Mouse (Mus musculus): ENCODE measurements at regions not wholly inside any gene's neighbourhood (a gene's known extent, or its start where the extent isn't known, plus 50 kb on each side); places are given as distances from the start of the nearest gene placed in this dataset.

GRCm38 (mm10) chr4:154756740-154757446 is 80.4 kb upstream of the Ttc34 start:
- ATAC-seq (peak; percentile 40; the same call in 1 of the 2 replicates), DNase-seq (ENCODE audit: low spot score) (peak; percentile 29)
- 67% methylated on average over 10 of the region's 10 CpGs for WGBS
- no peak overlapping the region for H3K4me3 ChIP-seq (ENCODE audit: low read length)
- H3K27ac ChIP-seq: no peak overlapping the region
- H3K4me2 ChIP-seq (ENCODE audit: low read depth, low read length): no peak overlapping the region
- no peaks in the 10 kb centered on the region for H3K36me3 ChIP-seq (ENCODE audit: insufficient read depth, low read length)
- no peaks in the 10 kb centered on the region for H3K27me3 ChIP-seq (ENCODE audit: insufficient read depth, low read length)
- no peaks in the 10 kb centered on the region for H3K4me1 ChIP-seq (ENCODE audit: insufficient read depth, low read length)
- H3K9ac ChIP-seq (replicated peaks; ENCODE audit: low read length): no peak overlapping the region
- no peaks in the 10 kb centered on the region for H3K9me3 ChIP-seq (ENCODE audit: low read length)
- TF ChIP-seq CTCF (IDR thresholded peaks at IDR 0.05; ENCODE audit: low read depth): no peak

- no peaks in the 10 kb centered on the region for H3K36me3 ChIP-seq (ENCODE audit: insufficient read depth, low read length)
- TF ChIP-seq CTCF (IDR thresholded peaks at IDR 0.05; ENCODE audit: low read depth): no peak
- H3K4me2 ChIP-seq (ENCODE audit: low read depth, low read length): no peak overlapping the region
- H3K27me3 ChIP-seq (ENCODE audit: insufficient read depth, low read length): no peaks in the 10 kb centered on the region
- no peaks in the 10 kb centered on the region for H3K4me1 ChIP-seq (ENCODE audit: insufficient read depth, low read length)
- H3K9ac ChIP-seq (replicated peaks; ENCODE audit: low read length): no peak overlapping the region
- DNase-seq (ENCODE audit: low spot score): no peak
- 40% methylated on average over 1 of the region's 1 CpGs for WGBS
- no peak for ATAC-seq
- H3K27ac ChIP-seq: no peak overlapping the region
- H3K9me3 ChIP-seq (ENCODE audit: low read length): no peaks in the 10 kb centered on the region
- no peak overlapping the region for H3K4me3 ChIP-seq (ENCODE audit: low read length)
These were observed 77.4 kb upstream of the Ttc34 start for GRCm38 (mm10) chr4:154759881-154760280.

DNA sequence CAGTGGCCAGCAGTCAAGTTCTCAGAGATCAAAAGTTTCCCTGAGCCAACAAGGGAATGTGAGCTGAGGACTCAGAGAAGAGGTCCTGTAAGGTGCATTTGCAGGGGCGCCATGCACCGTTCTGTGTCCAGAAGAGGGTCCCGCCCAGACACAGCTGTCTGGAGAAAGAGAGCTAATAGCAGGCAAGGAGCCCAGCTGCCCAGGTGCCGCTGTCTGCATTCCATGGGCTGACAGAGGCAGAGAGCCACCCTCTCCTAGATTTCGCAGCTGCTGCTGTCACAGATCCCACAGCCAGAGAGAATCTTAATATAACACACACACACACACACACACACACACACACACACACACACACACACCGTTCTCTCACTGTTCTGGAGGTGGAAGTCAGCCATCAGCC is 73.0 kb upstream of the Ttc34 start:
- no peaks in the 10 kb centered on the region for H3K4me1 ChIP-seq (ENCODE audit: insufficient read depth, low read length)
- no peak overlapping the region for H3K4me2 ChIP-seq (ENCODE audit: low read depth, low read length)
- no peaks in the 10 kb centered on the region for H3K36me3 ChIP-seq (ENCODE audit: insufficient read depth, low read length)
- TF ChIP-seq CTCF (IDR thresholded peaks at IDR 0.05; ENCODE audit: low read depth): no peak
- no peaks in the 10 kb centered on the region for H3K27me3 ChIP-seq (ENCODE audit: insufficient read depth, low read length)
- no peak overlapping the region for H3K27ac ChIP-seq
- H3K9ac ChIP-seq (replicated peaks; ENCODE audit: low read length): no peak overlapping the region
- no peak for ATAC-seq
- WGBS: 70% methylated on average over 6 of the region's 6 CpGs
- H3K4me3 ChIP-seq (ENCODE audit: low read length): no peak overlapping the region
- no peaks in the 10 kb centered on the region for H3K9me3 ChIP-seq (ENCODE audit: low read length)
- DNase-seq (ENCODE audit: low spot score): no peak

DNA sequence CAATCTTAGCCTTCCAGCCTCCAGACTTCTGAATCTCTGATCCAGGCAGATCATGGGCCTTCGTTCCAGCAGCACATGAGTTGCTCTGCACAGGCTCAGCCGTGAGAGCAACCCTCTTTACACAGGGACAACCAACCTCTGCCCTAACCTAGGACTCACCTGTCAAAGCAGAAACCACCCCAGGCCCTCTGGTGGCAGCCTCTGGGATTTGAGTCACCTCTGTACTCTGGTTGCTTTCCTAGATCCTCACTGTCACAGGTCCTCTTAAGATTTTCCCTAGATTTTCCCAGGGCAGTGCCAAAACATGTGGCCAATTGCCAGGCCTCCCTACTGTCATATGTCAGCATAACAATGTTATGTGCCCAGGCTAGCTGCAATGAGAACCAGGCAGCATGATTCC is 71.1 kb upstream of the Ttc34 start:
- Histone ChIP-seq H3K4me3 (ENCODE audit: low read length) (no peak overlapping the region), H3K4me2 (ENCODE audit: low read depth, low read length) (no peak overlapping the region), H3K36me3 (ENCODE audit: insufficient read depth, low read length) (no peaks in the 10 kb centered on the region), H3K9me3 (ENCODE audit: low read length) (no peaks in the 10 kb centered on the region), H3K9ac (replicated peaks; ENCODE audit: low read length) (no peak overlapping the region), H3K27me3 (ENCODE audit: insufficient read depth, low read length) (no peaks in the 10 kb centered on the region), H3K27ac (no peak overlapping the region), H3K4me1 (ENCODE audit: insufficient read depth, low read length) (no peaks in the 10 kb centered on the region)
- ATAC-seq (no peak), DNase-seq (ENCODE audit: low spot score) (no peak)
- peak; percentile 58 for TF ChIP-seq CTCF (IDR thresholded peaks at IDR 0.05; ENCODE audit: low read depth)
- WGBS: 71% methylated on average over 2 of the region's 2 CpGs

GRCm38 (mm10) chr4:154771330-154772076 is 65.8 kb upstream of the Ttc34 start:
- no peak for DNase-seq (ENCODE audit: low spot score)
- no peak for TF ChIP-seq CTCF (IDR thresholded peaks at IDR 0.05; ENCODE audit: low read depth)

GRCm38 (mm10) chr4:154772077-154772462 is 65.2 kb upstream of the Ttc34 start:
- ATAC-seq: no peak
- Histone ChIP-seq H3K4me2 (ENCODE audit: low read depth, low read length) (no peak overlapping the region), H3K9ac (replicated peaks; ENCODE audit: low read length) (no peak overlapping the region), H3K36me3 (ENCODE audit: insufficient read depth, low read length) (no peaks in the 10 kb centered on the region), H3K9me3 (ENCODE audit: low read length) (no peaks in the 10 kb centered on the region), H3K27ac (no peak overlapping the region), H3K4me3 (ENCODE audit: low read length) (no peak overlapping the region), H3K4me1 (ENCODE audit: insufficient read depth, low read length) (no peaks in the 10 kb centered on the region), H3K27me3 (ENCODE audit: insufficient read depth, low read length) (no peaks in the 10 kb centered on the region)
- WGBS: 78% methylated on average over 4 of the region's 4 CpGs
- no peak for DNase-seq (ENCODE audit: low spot score)
- no peak for TF ChIP-seq CTCF (IDR thresholded peaks at IDR 0.05; ENCODE audit: low read depth)

More at GRCm38 (mm10) chr4:154771330-154772076, 65.8 kb upstream of the Ttc34 start:
- H3K4me1 ChIP-seq (ENCODE audit: insufficient read depth, low read length): no peaks in the 10 kb centered on the region
- H3K27ac ChIP-seq: no peak overlapping the region
- H3K4me3 ChIP-seq (ENCODE audit: low read length): no peak overlapping the region
- no peaks in the 10 kb centered on the region for H3K9me3 ChIP-seq (ENCODE audit: low read length)
- no peaks in the 10 kb centered on the region for H3K36me3 ChIP-seq (ENCODE audit: insufficient read depth, low read length)
- no peak for ATAC-seq
- H3K9ac ChIP-seq (replicated peaks; ENCODE audit: low read length): no peak overlapping the region
- H3K27me3 ChIP-seq (ENCODE audit: insufficient read depth, low read length): no peaks in the 10 kb centered on the region
- no peak overlapping the region for H3K4me2 ChIP-seq (ENCODE audit: low read depth, low read length)
- 65% methylated on average over 25 of the region's 25 CpGs for WGBS

GRCm38 (mm10) chr4:154773830-154774229 is 63.4 kb upstream of the Ttc34 start:
- H3K27me3 ChIP-seq (ENCODE audit: insufficient read depth, low read length): no peaks in the 10 kb centered on the region
- H3K4me2 ChIP-seq (ENCODE audit: low read depth, low read length): no peak overlapping the region
- no peaks in the 10 kb centered on the region for H3K9me3 ChIP-seq (ENCODE audit: low read length)
- H3K9ac ChIP-seq (replicated peaks; ENCODE audit: low read length): no peak overlapping the region
- H3K36me3 ChIP-seq (ENCODE audit: insufficient read depth, low read length): no peaks in the 10 kb centered on the region
- no peak overlapping the region for H3K4me3 ChIP-seq (ENCODE audit: low read length)
- 87% methylated on average over 3 of the region's 3 CpGs for WGBS
- TF ChIP-seq CTCF (IDR thresholded peaks at IDR 0.05; ENCODE audit: low read depth): no peak
- no peak overlapping the region for H3K27ac ChIP-seq
- no peaks in the 10 kb centered on the region for H3K4me1 ChIP-seq (ENCODE audit: insufficient read depth, low read length)
- ATAC-seq: no peak
- DNase-seq (ENCODE audit: low spot score): no peak
